Mouse (Mus musculus): ENCODE results near the gene Rnase12.
"Not testable (repeated sequence)": the region's sequence is repeated elsewhere in the genome, so short reads cannot be mapped to it uniquely, and the experiment has no call there.

The Rnase12 gene

GRCm38 (mm10) chr14:51057401-51057831 lies at the start of gene Rnase12:
Rnase12 (minus strand) TSS chr14:51057661.
- peak; percentile 15 for DNase-seq (ENCODE audit: extremely low read depth, low read depth)

GRCm38 (mm10) chr14:51106449-51106967 lies 49.0 kb upstream of the Rnase12 start:
- DNase-seq (ENCODE audit: extremely low read depth, low read depth) = no peak

- DNase-seq (ENCODE audit: extremely low read depth, low read depth) = no peak
These were observed 46.9 kb upstream of the Rnase12 start for GRCm38 (mm10) chr14:51104366-51104765.

- DNase-seq (ENCODE audit: extremely low read depth, low read depth) = no peak
These were observed 45.8 kb upstream of the Rnase12 start for GRCm38 (mm10) chr14:51103217-51103616.

GRCm38 (mm10) chr14:51101284-51101683 lies 43.8 kb upstream of the Rnase12 start:
- DNase-seq (ENCODE audit: extremely low read depth, low read depth) = no peak

GRCm38 (mm10) chr14:51098921-51099320 lies 41.5 kb upstream of the Rnase12 start:
- no peak for DNase-seq (ENCODE audit: extremely low read depth, low read depth)

- not testable (repeated sequence) for DNase-seq (ENCODE audit: extremely low read depth, low read depth)
These were observed 40.8 kb upstream of the Rnase12 start for GRCm38 (mm10) chr14:51098300-51098699.

GRCm38 (mm10) chr14:51095736-51096524 lies 38.5 kb upstream of the Rnase12 start:
- no peak for DNase-seq (ENCODE audit: extremely low read depth, low read depth)

- DNase-seq (ENCODE audit: extremely low read depth, low read depth) = no peak
These were observed 37.5 kb upstream of the Rnase12 start for GRCm38 (mm10) chr14:51094921-51095320.

- DNase-seq (ENCODE audit: extremely low read depth, low read depth) = no peak
These were observed 36.8 kb upstream of the Rnase12 start for GRCm38 (mm10) chr14:51094096-51094875.

- no peak for DNase-seq (ENCODE audit: extremely low read depth, low read depth)
These were observed 36.0 kb upstream of the Rnase12 start for GRCm38 (mm10) chr14:51093496-51093895.

GRCm38 (mm10) chr14:51092073-51092620 lies 34.7 kb upstream of the Rnase12 start:
- no peak for DNase-seq (ENCODE audit: extremely low read depth, low read depth)

GRCm38 (mm10) chr14:51090921-51091900 lies 33.8 kb upstream of the Rnase12 start, which contains the start of the genes Rnase4 and Ang:
Rnase4 (plus strand) TSS chr14:51091077.
Ang (plus strand) TSS chr14:51091150.
- DNase-seq (ENCODE audit: extremely low read depth, low read depth) = no peak

GRCm38 (mm10) chr14:51090077-51090781 lies 32.8 kb upstream of the Rnase12 start:
- DNase-seq (ENCODE audit: extremely low read depth, low read depth) = peak; percentile 69

GRCm38 (mm10) chr14:51089674-51090076 lies 32.2 kb upstream of the Rnase12 start:
- DNase-seq (ENCODE audit: extremely low read depth, low read depth) = no peak

- DNase-seq (ENCODE audit: extremely low read depth, low read depth) = peak; percentile 94
These were observed 31.7 kb upstream of the Rnase12 start for GRCm38 (mm10) chr14:51088970-51089673.

GRCm38 (mm10) chr14:51088166-51088969 lies 30.9 kb upstream of the Rnase12 start:
- peak; percentile 82 for DNase-seq (ENCODE audit: extremely low read depth, low read depth)

- DNase-seq (ENCODE audit: extremely low read depth, low read depth) = no peak
These were observed 30.3 kb upstream of the Rnase12 start for GRCm38 (mm10) chr14:51087762-51088161.

Data from MEL-GATA-1-ER (cell line).